Mouse (Mus musculus) cerebellum, adult 9-10 months (tissue): ENCODE results near the gene Prpf6.

Experiments used
- DNase-seq: peaks from one replicate; pipeline ENCODE4 v3.0.0; 2022

Prpf6 gene

DNA sequence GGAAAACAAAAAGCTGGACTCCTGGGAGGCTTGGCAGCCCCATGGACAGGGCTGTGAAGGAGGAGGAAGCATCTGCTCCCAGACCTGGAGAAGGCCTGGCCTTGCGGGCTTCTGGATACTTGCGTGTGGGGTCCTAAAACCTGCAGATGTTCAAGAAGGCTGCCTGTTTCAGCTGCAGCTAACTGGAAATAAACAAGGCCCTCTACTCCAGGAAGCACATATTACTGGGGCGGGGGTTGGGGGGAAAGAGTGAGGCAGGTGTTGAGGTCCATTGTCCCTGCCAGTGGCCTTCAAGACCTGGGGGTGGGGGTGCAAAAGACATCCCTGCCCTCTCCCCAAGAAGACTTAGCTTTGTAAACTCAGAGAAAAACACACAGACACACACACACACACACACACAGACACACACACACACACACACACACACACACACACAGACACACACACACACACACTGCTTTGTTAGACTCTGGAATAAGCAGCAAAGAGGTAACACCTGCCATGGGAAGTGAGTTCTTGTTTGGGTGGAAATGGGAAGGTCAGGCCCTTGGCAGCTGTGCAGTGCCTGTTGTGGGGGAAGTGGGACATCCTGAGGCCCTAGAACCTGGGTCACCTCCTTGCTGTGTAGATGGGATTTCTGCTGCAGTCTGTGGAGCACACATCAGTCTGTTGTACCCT lies 71.1 kb downstream of the Prpf6 start:
- DNase-seq: no peak

DNA sequence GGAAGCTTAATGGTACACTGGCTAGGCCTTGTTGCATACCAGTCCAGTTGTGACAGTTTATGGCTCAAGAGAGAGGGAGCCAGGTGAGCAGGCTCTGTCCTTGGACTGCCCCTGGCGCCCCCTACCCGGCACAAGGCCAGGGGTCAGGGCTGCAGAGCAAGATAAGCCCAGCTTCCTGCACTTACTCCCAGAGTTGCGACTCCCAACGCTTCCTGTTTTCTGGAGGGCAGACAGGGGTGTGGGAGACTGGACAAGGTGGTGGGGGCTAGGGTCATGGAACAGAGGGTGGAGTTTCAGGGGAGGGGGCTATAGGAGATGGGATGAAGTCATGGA lies 71.6 kb downstream of the Prpf6 start:
- no peak for DNase-seq

DNA sequence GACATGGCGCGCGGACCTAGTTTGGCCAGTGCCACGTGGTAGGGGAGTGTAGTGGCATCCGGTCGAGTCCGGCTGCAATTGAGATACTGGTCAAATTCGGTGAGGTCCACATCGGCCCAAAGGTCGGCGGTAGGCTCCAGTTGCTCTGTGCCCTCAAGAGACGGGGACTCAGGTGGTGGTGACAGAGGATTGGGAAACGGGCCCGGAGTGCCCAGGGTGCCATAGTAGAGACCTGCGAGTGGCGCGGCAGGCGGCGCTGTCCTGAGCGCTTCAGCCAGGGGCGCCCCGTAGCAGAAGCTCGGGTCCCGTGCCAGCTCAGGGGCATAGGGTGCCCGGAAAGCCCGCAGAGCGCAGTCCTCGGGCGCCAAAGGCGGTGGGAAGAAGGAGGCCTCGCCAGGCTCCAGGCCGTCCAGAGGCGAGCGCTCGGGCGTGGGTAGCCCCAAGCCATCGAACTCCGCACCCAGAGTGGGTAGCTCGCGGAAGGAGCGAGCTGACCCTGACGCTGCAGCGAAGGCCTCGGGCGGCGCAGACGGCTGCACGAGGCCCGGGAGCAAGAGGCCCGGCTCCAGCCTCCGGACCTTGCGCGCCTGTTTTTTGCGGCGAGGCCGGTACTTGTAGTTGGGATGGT lies 78.7 kb downstream of the Prpf6 start:
- DNase-seq: no peak

DNA sequence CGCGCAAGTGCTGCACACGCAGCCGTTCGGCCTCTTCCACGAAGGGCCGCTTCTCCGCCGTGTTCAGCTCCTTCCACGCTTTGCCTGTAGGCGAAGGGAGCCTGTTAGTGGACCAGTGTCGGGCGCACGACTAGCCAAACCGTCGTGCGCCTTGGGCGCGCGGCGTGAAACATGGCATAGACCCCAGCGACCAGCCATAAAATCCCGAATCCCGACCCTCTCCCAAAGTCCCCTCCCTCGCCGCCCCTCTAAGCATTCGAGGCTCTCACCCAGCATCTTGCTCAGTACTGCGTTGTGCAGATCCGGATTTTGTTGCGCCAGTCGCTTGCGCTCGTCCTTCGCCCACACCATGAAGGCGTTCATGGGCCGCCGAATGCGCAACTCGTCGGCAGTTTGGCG lies 79.2 kb downstream of the Prpf6 start:
- DNase-seq: no peak

DNA sequence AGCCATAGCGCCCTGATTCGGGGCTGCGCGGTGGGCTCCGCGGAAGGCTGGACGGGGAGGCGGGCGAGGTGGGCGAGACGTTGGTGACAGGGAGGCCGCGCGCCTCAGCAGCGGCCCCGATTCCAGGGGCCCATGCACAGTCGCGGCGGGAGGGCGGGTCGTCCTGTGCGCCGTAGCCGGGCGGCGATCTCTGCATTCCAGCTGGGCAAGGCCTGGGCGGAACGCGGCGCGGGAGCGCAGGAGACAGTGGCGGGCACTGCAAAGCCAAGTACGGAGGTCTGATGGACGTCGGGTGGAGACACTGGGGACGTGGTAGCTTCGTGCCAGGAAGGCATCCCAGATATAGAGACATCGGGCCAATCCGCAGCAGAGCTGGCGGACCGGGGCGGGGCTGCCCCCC lies 79.7 kb downstream of the Prpf6 start, which contains the start of gene Sox18:
Gene Sox18 (minus strand): TSS at position 315 of the 400 bp plus-strand sequence.
- no peak for DNase-seq

DNA sequence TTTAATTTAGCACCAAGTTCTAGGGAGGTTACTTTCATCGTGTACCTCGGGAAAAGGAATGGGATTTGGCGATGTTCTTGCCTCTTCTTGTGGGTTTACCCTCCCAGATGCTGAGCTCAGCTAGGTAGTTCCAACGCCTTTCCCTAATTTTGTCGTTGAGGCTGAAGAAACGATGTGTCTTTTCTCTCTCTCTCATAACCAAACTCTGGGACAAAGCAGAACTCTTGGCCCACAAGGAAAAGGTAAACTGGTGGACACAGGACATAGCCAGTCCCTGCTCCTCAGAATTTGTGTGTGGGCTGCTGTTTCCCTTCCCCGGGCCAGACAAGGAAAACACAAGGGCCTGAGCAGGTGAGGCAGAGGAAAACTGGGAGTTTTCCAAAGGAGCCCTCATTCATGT lies 80.3 kb downstream of the Prpf6 start:
- DNase-seq: no peak

DNA sequence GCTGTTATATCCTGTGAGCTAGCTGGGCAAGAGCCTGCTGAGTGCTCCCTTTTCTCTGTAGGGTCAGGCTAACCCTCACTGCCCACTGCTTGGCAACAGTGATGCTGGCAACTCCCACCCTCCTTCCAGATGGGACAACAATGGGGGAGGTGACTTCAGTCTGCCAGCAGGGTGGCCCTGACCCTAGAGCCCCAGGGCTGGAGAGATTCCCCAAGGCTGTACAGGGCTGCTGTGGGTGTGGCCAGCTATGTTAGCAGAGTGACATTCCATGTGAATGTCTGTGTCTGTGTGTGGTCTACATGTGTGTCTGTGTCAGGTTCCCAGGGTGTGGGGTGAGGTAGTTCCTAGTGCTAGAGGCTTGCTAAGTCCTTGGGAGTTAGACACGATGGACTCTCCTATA lies 81.8 kb downstream of the Prpf6 start:
- DNase-seq: no peak

DNA sequence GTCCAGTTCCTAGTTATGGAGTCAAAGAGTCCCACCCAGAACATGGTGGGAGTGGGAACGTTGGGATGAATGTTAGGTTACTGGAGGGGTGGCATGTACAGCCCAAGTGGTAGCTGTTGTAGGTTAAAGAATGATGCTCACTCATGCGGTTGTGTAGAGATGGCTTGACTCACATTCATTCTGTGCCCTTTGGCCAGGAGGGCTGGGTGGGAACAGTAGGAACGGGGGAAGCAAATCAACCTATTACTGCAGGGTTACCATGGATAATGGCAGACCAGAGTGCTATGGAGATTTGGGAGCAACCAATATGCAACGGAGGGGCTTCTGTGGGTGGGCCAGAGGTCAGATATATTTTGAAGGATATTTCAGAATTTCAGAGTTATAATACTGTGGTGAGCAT lies 83.3 kb downstream of the Prpf6 start:
- no peak for DNase-seq

DNA sequence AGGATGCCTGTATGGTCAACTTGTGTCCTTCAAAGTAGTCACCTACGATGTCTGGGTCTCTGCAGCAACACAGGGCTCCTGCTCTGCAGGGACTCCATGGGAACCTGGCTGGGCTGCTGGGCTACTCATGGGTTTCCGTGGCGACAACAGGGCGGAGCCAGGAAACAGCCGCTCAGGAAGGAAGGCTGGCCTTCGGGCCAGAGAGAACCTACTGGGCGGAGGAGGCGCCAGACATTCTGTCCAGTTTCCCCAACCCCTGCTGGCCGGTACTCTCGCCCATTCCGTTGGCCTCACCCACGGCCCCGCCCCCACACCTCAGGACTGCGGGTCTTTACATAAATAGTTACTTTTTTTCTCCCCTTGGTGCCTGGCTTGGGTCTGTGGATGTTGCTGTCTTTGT lies 83.8 kb downstream of the Prpf6 start:
- no peak for DNase-seq

DNA sequence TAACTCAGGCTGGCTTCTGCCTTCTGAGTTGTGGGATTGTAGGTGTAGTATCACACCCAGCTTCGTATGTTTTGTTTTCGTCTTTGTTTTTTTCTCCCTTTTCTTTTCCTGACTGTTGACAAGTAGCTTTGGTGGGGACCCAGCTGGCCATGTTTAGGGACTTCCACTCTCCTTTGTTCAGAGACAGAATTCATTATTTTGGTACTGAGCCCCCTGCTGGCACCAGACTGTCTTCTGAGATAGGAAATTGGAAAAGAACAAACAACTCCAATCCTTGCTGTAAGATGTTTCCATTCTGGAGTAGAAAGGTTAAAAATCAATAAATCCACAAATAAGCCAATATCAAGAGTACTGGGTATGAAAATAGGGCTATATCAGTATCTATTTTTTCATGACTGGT lies 84.8 kb downstream of the Prpf6 start:
- DNase-seq: no peak

DNA sequence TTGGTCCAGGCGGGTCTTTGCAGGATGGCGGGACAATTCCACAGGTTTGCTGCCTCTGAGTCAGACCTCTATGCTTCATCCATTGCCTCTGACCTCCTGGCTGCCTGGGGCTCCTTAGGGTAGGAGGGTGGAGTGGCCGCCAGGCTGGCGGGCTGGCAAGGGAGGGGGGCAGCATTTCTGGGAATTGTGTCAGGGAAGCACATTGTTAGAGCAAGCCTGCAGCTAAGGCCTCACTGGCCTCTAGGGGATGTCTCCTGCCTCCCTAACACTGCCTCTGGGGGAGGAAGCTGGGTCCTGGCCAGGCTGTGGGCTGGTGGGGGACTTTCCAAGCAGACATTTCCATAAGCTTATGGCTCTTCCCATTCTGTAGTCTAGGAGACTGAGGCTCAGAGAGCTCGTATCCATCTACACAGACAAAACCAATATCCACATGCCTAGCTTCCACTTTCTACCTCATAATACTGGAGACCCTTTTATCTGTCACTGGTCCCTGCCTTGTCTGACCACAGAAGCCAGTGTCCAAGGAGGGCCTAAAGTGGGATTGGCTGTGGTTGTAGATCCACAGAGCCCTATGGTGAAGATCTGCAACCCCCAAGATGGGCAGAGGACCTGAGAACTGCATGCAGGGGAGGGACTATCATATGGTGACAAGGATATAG lies 85.6 kb downstream of the Prpf6 start:
- no peak for DNase-seq

DNA sequence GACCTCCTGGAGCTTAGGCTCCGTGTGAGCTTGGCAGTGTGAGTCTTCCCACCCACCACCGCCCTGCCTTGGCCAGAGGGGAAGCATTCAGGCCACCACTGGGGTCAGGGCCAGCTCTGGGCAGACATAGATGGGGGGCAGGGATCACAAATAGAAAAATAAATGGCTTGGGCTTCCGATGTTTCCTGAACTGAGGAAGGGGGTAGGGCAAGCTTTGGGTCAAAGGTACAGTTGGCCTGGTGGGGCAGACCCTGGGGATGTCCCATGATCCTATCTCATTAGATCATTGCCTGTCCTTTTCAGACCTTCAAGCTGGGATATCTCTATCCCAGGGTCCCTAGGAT lies 86.1 kb downstream of the Prpf6 start:
- no peak for DNase-seq

DNA sequence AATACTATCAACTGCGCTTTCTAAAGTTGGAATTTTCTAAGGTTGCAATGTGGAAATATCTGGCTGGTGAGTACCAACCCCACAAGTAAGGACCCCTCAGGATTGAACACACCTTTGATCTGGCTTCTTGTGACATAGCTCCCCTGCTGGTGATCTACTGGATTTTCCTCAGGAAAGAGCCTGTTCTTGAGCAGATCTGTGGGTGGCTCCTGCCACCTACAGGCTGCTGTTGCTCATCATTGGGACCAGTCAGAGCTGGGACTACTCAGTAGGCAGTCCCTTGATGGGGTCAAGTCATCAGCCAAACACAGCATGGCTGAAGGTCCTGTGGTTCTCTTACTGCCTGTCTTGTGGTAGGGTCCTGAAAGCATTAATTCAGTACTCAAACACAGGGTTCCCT lies 87.1 kb downstream of the Prpf6 start:
- peak; percentile 82 for DNase-seq

DNA sequence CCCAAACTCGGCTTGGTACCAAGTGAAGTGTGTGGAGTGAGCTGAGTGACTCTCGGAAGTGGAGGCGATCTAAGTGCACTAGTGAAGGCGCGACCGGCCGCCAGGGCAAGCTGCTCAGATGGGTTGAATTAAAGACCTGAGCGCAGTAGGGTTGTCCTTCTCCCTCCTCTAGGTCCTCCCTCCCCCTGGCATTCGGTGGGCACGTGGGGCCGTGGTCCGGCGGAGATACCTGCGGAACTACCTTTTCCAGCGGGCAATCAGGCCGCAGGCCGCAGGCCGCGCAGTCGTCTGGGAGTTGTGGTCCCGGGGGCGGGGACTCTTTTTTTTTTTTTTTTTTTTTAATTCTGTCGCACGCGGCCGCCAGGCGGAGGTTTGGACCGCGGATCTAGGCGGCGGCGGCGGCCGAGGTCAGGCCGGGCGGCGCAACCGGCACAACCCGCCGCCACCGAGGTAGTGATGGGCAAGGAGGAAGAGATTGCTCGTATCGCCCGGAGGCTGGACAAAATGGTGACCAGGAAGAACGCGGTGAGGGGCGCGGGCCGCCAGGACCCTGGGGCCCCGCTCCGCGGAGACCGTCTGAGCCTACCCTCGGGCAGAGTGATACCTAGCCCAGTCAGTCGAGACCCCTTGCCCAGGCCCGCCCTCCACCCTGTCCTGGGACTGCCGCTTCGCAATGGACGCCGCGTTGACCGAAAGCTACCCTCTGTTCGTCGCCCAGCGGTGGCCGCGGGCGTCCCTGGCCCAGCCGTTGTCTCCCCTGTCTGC lies 88.5 kb downstream of the Prpf6 start, which contains the start of gene Tcea2:
Gene Tcea2 (plus strand): TSS at position 360 of the 765 bp plus-strand sequence.
- peak; percentile 83 for DNase-seq

DNA sequence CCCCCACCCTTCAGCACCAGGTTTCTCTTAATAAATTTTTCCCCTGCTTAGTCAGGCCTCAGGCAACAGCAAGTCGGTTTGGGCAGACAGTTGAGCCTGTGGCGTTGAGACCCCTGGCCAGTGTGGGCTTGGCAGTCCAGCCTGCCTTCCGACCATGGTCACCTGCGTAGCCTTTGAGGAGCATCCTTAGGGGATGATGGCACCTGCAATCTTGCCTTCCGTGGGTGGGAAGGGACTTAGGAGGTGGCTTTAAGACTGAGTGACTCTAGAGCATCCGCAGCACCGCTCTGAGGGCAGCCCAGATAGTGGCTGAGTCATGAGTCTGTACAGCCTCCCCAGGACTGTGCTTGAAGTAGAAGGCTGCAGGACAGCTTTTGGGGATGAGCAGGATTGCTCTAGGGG lies 89.0 kb downstream of the Prpf6 start:
- DNase-seq: peak; percentile 53

DNA sequence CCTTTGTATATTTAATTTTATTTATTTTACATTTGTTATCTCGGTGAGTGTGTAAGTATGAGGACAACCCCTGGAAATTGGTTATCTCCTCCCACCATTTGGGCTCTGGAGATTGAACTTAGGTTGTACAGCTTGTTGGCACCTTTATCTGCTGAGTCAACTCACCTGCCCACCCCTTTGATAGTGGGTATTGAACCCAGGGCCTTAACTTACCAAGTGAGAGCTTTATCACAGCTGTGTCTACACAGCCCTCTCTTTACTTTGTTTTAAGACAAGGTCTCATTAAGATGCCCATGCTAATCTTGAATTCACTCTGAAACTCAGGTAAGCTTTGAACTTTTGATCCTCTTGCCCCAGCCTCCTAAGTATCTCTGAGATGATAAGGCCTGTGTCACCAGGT lies 90.3 kb downstream of the Prpf6 start:
- no peak for DNase-seq

DNA sequence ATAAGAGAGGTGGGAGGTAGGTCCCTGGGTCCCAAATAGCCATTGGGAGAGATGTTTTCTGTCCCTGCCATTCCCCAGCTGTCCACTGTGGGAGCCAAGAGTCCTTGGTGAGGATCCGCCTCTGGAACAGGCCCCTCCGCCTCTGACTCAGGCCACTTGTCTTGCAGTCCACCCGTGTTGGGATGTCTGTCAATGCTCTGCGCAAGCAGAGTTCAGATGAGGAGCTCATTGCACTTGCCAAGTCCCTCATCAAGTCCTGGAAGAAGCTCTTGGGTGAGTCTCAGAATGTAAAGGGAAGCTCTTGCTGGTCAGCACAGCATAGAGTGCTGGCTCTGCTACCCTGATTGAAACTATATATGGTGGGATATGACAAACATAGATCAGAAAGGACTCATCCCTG lies 91.7 kb downstream of the Prpf6 start:
- no peak for DNase-seq

DNA sequence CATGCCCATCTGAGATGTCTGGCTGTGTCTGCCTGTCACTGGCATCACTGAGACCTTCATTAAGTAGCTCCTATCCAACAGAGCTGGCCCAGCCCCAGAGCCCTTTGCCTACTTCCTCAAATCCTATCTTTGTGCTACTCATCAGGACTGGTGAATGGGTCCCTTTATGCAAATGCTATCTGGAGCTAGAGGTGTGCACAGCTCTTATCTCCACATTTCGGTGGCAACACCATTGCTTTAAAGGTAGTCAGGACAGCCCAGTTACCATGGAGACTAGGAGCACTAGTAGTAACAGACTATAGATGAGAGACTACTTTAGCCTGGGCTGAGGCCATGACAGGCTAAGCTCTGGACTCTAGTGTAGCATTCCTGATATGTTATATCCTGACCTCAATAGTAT lies 93.0 kb downstream of the Prpf6 start:
- no peak for DNase-seq

DNA sequence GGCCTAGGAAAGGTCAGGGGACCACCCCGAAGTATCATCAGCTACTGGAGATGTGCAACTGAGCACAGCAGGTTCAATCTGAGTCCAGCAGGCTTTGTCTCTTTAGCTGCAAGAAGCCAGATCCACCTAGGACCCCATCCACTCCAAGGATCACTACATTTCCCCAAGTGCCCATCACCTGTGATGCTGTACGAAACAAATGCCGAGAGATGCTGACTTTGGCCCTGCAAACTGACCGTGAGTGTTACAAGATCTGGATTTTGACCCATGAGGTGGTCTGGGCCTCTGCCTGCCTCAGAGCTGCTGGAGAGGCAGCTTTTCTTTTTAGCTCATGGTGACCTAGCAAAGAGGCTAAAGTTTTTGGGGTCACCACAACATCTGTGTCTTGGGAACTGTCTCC lies 94.0 kb downstream of the Prpf6 start:
- DNase-seq: no peak

DNA sequence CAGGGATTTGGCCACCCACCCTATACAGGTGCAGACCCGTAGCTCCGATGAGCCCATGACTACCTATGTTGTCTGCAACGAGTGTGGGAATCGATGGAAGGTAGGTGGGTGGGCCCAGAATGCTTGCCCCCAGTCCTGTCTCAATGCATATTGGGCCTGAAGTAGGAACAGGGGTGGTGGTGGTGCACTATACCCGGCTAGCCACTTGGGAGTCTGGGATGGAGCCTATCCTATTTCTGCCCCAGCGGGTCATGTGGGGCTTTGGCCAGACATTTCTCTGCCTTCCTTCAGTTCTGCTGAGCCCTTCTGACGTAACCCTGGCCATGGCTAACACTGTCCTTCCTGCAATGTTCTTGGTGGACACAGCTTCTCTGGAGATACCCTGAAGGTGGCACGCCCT lies 95.9 kb downstream of the Prpf6 start:
- DNase-seq: no peak

DNA sequence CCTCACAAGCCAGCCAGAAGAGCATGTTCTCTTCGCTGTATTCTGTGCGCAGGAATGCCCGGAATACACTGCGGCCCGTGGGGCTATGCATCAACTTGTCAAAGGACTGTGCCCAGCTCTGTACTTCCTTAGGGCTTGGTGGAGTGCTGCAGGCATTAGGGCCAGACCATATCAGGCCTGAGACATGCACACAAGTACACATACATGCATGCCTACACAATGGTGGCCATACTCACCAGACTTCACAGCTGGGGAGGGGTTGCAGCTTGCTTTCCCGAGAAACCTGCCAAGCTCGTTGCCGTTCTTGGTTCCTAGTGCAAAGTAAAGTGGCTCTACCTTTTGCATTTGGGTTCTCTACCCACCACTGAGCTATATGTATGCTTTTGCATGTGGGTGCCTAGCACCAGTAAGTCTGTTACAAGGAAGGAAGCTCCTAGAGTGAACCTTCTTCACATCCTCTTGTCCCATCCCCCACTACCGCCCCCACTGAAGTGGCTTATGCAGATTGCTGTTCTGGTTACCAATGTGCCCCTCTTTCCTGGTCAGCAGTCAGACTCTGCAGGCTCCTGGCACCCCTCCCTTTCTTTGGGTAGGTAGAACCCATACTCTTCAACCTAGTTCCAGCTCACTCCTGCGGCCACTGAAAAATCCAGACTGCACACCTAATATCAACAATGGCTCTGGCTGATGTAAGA lies 97.9 kb downstream of the Prpf6 start:
- DNase-seq: no peak

DNA sequence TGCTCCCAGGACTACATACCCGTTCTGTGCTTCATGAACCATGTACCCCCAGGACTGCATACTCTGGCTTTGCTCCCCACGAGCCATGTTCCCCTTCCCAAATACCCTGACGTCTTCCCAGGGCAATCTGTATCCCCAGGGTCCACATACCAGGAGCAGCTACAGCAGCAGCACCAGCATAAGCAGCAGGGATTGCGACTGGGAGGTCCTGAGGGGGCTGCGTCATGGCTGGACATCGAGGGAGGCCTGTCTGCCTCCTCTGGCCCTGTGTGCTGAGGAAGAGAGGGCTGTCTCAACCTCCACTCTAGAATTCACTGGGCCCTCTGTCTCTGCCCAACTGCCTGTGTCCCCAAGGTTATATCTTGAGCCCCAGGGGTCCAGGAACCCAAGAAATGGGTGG lies 99.4 kb downstream of the Prpf6 start:
- no peak for DNase-seq

DNA sequence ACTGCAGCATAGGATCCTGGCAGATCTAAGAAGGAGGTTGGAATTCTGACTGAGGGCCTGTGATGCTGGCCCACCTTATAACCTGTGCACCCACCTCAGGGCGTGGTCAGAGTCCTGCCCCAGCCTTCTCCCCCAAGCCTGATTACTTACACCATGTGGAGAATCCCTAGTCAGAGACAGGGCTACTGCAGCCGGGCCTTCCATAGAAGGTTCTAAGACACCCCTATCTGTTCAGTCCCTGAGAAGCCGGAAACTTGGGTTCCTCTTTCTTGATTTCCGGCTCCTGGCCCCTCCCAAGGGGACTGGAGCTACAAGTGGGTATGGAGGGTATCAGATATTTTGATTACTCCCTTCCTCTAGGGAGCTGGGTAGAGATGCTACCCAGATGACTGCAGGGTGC lies 99.9 kb downstream of the Prpf6 start:
- DNase-seq: no peak
